In genomic region chr10:42248156-42248555, GRCm38 (mm10) we compare ENCODE assay signal across 15 mouse cellular contexts. TPM values are rescaled to one million over a fixed set of nuclear protein-coding genes. Genes with fewer than 3 reads are reported as not detected.
DNase-seq lines count a peak whose midpoint lies in the region; ATAC-seq and TF ChIP-seq lines count a peak whose summit lies in the region.
"Had no signal": no experiment of that assay in that cellular context is flagged by ENCODE, and none has a peak within 500 bp of the region (broad histone marks: within the 10 kb centered on the region; RNA-seq: fewer than 3 reads in every experiment).

No protein-coding gene starts in this region.

- no peak for DNase-seq in heart, adult 9 months (ENCODE audit: low spot score in 2 of 2)
- DNase-seq in lung, embryonic 14.5 days, result peak; percentile 63
- no peak for DNase-seq in lung, adult 2 months
- DNase-seq in liver, embryonic 13.5 days, result no peak
- DNase-seq in lung, postnatal 36 days, result peak; percentile 67
- no peak for DNase-seq in frontal cortex, postnatal 10 days (ENCODE audit: low spot score in 2 of 2)
- DNase-seq in adrenal gland, postnatal 25 days, result no peak
- DNase-seq: adrenal gland, postnatal 10 days; cerebellum, adult 8-10 months; thymus, postnatal 36 days had no signal

- no peak overlapping the region for H3K4me3 ChIP-seq in heart, embryonic 14.5 days (ENCODE audit: control insufficient read depth in 1 of 2, insufficient read depth in 1 of 2, low read depth in 1 of 2, low read length in 2 of 2)
- H3K4me3 ChIP-seq in lung, embryonic 14.5 days (ENCODE audit: low read depth, low read length), result no peak overlapping the region
- H3K4me3 ChIP-seq in lung, adult 2 months (replicated peaks; ENCODE audit: extremely low read depth, low read depth, low read length), result no peak overlapping the region
- peak overlapping the region; percentile 39 for H3K4me3 ChIP-seq in liver, embryonic 13.5 days (replicated peaks)
- H3K4me3 ChIP-seq: embryonic facial prominence, embryonic 15.5 days; midbrain, embryonic 12.5 days had no signal

- H3K27me3 ChIP-seq in heart, embryonic 14.5 days (ENCODE audit: control insufficient read depth, insufficient read depth, low read length), result no peaks in the 10 kb centered on the region
- no peaks in the 10 kb centered on the region for H3K27me3 ChIP-seq in lung, embryonic 14.5 days (ENCODE audit: insufficient read depth, low read length)
- H3K27me3 ChIP-seq in liver, embryonic 13.5 days, result no peaks in the 10 kb centered on the region
- H3K27me3 ChIP-seq: embryonic facial prominence, embryonic 15.5 days; midbrain, embryonic 12.5 days had no signal

- no peak for TF ChIP-seq CTCF in lung, embryonic 14.5 days (IDR thresholded peaks at IDR 0.05; ENCODE audit: low read depth)
- no peak for TF ChIP-seq CTCF in lung, adult 2 months (IDR thresholded peaks at IDR 0.05; ENCODE audit: insufficient read depth, low read length)

- H3K9me3 ChIP-seq in heart, embryonic 14.5 days (ENCODE audit: control insufficient read depth, low read length), result no peaks in the 10 kb centered on the region
- H3K9me3 ChIP-seq in lung, embryonic 14.5 days (ENCODE audit: low read depth, low read length), result no peaks in the 10 kb centered on the region
- no peaks in the 10 kb centered on the region for H3K9me3 ChIP-seq in liver, embryonic 13.5 days (replicated peaks)
- H3K9me3 ChIP-seq: embryonic facial prominence, embryonic 15.5 days; midbrain, embryonic 12.5 days had no signal

- H3K4me1 ChIP-seq in heart, embryonic 14.5 days (ENCODE audit: control insufficient read depth in 2 of 2, insufficient read depth in 2 of 2, low read length in 2 of 2), result peaks cover 50 to 76% of the 10 kb centered on the region in 2 experiments
- peaks cover 59% of the 10 kb centered on the region for H3K4me1 ChIP-seq in lung, embryonic 14.5 days (ENCODE audit: insufficient read depth)
- H3K4me1 ChIP-seq in lung, adult 2 months (ENCODE audit: control insufficient read depth, insufficient read depth, low read length), result peaks cover 61% of the 10 kb centered on the region
- peaks cover 99% of the 10 kb centered on the region for H3K4me1 ChIP-seq in liver, embryonic 13.5 days (replicated peaks)

- WGBS in heart, embryonic 14.5 days, result 55% methylated on average over 4 of the region's 4 CpGs
- 28% methylated on average over 4 of the region's 4 CpGs for WGBS in lung, embryonic 14.5 days
- WGBS in lung, adult 2 months, result 42% methylated on average over 4 of the region's 4 CpGs
- 42% methylated on average over 4 of the region's 4 CpGs for WGBS in liver, embryonic 13.5 days (ENCODE audit: insufficient replicate concordance)

- peak overlapping the region; percentile 38 for H3K4me2 ChIP-seq in heart, embryonic 14.5 days (ENCODE audit: low read length)
- peak overlapping the region; percentile 37 for H3K4me2 ChIP-seq in lung, embryonic 14.5 days
- H3K4me2 ChIP-seq in liver, embryonic 13.5 days, result peak overlapping the region; percentile 61
- H3K4me2 ChIP-seq: embryonic facial prominence, embryonic 15.5 days; midbrain, embryonic 12.5 days had no signal

- H3K9ac ChIP-seq in heart, embryonic 14.5 days (ENCODE audit: low read length), result no peak overlapping the region
- H3K9ac ChIP-seq in lung, embryonic 14.5 days, result no peak overlapping the region
- peak overlapping the region; percentile 76 for H3K9ac ChIP-seq in liver, embryonic 13.5 days
- H3K9ac ChIP-seq: embryonic facial prominence, embryonic 15.5 days; midbrain, embryonic 12.5 days had no signal

- no peak for ATAC-seq in heart, embryonic 14.5 days (ENCODE audit: insufficient number of reproducible peaks, insufficient read depth, low FRiP score, low read depth)
- ATAC-seq in lung, embryonic 14.5 days (ENCODE audit: insufficient read depth), result peak; percentile 36
- no peak for ATAC-seq in liver, embryonic 13.5 days (ENCODE audit: low read depth)
- ATAC-seq: CD4-positive, CD25-positive, alpha-beta regulatory T cell, adult 4 months; forebrain, embryonic 14.5 days had no signal

- H3K36me3 ChIP-seq in heart, embryonic 14.5 days (ENCODE audit: control insufficient read depth, insufficient read depth, low read length), result no peaks in the 10 kb centered on the region
- no peaks in the 10 kb centered on the region for H3K36me3 ChIP-seq in lung, embryonic 14.5 days (ENCODE audit: insufficient read depth)
- H3K36me3 ChIP-seq in liver, embryonic 13.5 days, result peaks cover 58% of the 10 kb centered on the region
- H3K36me3 ChIP-seq: embryonic facial prominence, embryonic 15.5 days; midbrain, embryonic 12.5 days had no signal

- TF ChIP-seq POLR2A in lung, adult 2 months (IDR thresholded peaks at IDR 0.05; ENCODE audit: borderline replicate concordance, extremely low read depth, low read depth, low read length), result no peak

- no peak overlapping the region for H3K27ac ChIP-seq in heart, embryonic 14.5 days (replicated peaks in 1 of 2; ENCODE audit: control insufficient read depth in 1 of 2, insufficient read depth in 1 of 2, low read depth in 2 of 2, low read length in 2 of 2)
- peak overlapping the region; percentile 30; the same call in 1 of the 2 replicates for H3K27ac ChIP-seq in lung, embryonic 14.5 days (ENCODE audit: low read depth)
- peak overlapping the region; percentile 99 for H3K27ac ChIP-seq in liver, embryonic 13.5 days
- H3K27ac ChIP-seq: midbrain, embryonic 12.5 days had no signal

RNA-seq across cellular contexts. Expression of gene Foxo3, which starts 28.4 kb away (rescaled TPM):
- 6.3 and 7.1 TPM in 2 replicates for polyA plus RNA-seq in heart, embryonic 14.5 days (2014; fragmentation: Nextera tagmentation; extraction: Ambion mirVana)
- 9.0 and 9.4 TPM in 2 replicates for polyA plus RNA-seq in lung, embryonic 14.5 days (2014; fragmentation: Nextera tagmentation; extraction: Ambion mirVana)
- 49.3 and 79.9 TPM in 2 replicates for polyA plus RNA-seq in lung, adult 2 months (2012; rRNA removed)
- 14.5 and 15.2 TPM in 2 replicates for polyA plus RNA-seq in liver, embryonic 13.5 days (2015; fragmentation: Nextera tagmentation; extraction: Ambion mirVana)
- total RNA-seq in adrenal gland, postnatal 25 days (2021), result 56.1 and 56.7 TPM in 2 replicates

Comparison
In these comparisons a context has a peak if more than half of its experiments do, and no peak if none do; other contexts are left out.
1. DNase-seq: peak in lung, embryonic 14.5 days (single experiment) and lung, postnatal 36 days (single experiment); none in heart, adult 9 months (0 of 2), lung, adult 2 months (single experiment), liver, embryonic 13.5 days (single experiment), frontal cortex, postnatal 10 days (0 of 2) and adrenal gland, postnatal 25 days (single experiment).
2. H3K27ac ChIP-seq: peak in lung, embryonic 14.5 days (single experiment) and liver, embryonic 13.5 days (single experiment); none in heart, embryonic 14.5 days (0 of 2).
3. Peak in every context shown above with its lines, with median percentiles within 50 percentile points of each other: H3K4me2 ChIP-seq.